Mouse (Mus musculus) hindbrain, postnatal 0 days (tissue): ENCODE results near the gene Asb1. TPM values are rescaled to one million over a fixed set of nuclear protein-coding genes. Genes with fewer than 3 reads are reported as not detected.

ENCODE experiments used
- ATAC-seq: fragments of 200-750 bp; cut with Nextera tagmentation; 2 replicates; pipeline ENCODE4 v1.8.0; 2017; ENCODE audit warnings: mild to moderate bottlenecking, moderate TSS enrichment, moderate library complexity
- DNase-seq: peaks from one replicate; pipeline ENCODE4 v3.0.0-alpha.2; 2015; ENCODE audit warnings: low spot score
- H3K27ac ChIP-seq: fragments of 300-500 bp; sonication (generic); 2 replicates; pipeline ENCODE4 v1.5.1; 2014; ENCODE audit warnings: mild to moderate bottlenecking
- H3K27me3 ChIP-seq: fragments of 300-500 bp; sonication (generic); 2 replicates; pipeline ENCODE4 v1.6.1; 2014; ENCODE audit warnings: low read length, mixed read lengths; ENCODE audit not compliant: insufficient read depth
- H3K36me3 ChIP-seq: fragments of 300-500 bp; sonication (generic); 2 replicates; pipeline ENCODE4 v1.6.1; 2014; ENCODE audit warnings: low read length, mixed read lengths; ENCODE audit not compliant: insufficient read depth
- H3K4me1 ChIP-seq: fragments of 300-500 bp; sonication (generic); 2 replicates; pipeline ENCODE4 v1.6.1; 2014; ENCODE audit warnings: antibody characterized with exemption, low read length, mixed read lengths; ENCODE audit not compliant: insufficient read depth
- H3K4me2 ChIP-seq: fragments of 300-500 bp; sonication (generic); 2 replicates; pipeline ENCODE4 v1.6.1; 2014; ENCODE audit warnings: low read depth, mild to moderate bottlenecking, low read length, moderate library complexity, mixed read lengths
- H3K4me3 ChIP-seq: fragments of 300-500 bp; sonication (generic); 2 replicates; pipeline ENCODE4 v1.5.1; 2014; ENCODE audit warnings: low read length
- H3K9ac ChIP-seq: fragments of 300-500 bp; sonication (generic); replicated peaks from 2 replicates; pipeline ENCODE4 v1.6.1; 2014; ENCODE audit warnings: mild to moderate bottlenecking, low read length, moderate library complexity, mixed read lengths
- H3K9me3 ChIP-seq: fragments of 300-500 bp; sonication (generic); 2 replicates; pipeline ENCODE4 v1.6.1; 2016; ENCODE audit warnings: low read length, mixed read lengths
- CTCF ChIP-seq: IDR thresholded peaks from 2 replicates; pipeline ENCODE4 v1.5.1; 2016; ENCODE audit warnings: antibody characterized with exemption, control low read depth, low read depth
- WGBS: fragments of 180-500 bp; shearing (Covaris S2); extraction: QIAGEN DNeasy Blood & Tissue Kit; methylation state at CpG from one replicate; pipeline ENCODE4 v1.1.7; 2014; 5-methylcytosine and 5-hydroxymethylcytosine counted together
- polyA plus RNA-seq: library from polyadenylated mRNA; unstranded; fragments of >200 nt; fragmentation: Nextera tagmentation; extraction: Ambion mirVana; gene quantifications from 2 replicates; pipeline ENCODE4 v1.2.1, GENCODE M21; 2015
- total RNA-seq: library from RNA; depleted of rRNA; stranded (reverse); fragments of >200 nt; gene quantifications from 2 replicates; pipeline ENCODE4 v1.2.3, GENCODE M21; 2014; rRNA removed

Asb1 gene
- total RNA-seq, result 35.2 and 41.9 TPM in 2 replicates
- polyA plus RNA-seq, result 9.5 and 10.2 TPM in 2 replicates

DNA sequence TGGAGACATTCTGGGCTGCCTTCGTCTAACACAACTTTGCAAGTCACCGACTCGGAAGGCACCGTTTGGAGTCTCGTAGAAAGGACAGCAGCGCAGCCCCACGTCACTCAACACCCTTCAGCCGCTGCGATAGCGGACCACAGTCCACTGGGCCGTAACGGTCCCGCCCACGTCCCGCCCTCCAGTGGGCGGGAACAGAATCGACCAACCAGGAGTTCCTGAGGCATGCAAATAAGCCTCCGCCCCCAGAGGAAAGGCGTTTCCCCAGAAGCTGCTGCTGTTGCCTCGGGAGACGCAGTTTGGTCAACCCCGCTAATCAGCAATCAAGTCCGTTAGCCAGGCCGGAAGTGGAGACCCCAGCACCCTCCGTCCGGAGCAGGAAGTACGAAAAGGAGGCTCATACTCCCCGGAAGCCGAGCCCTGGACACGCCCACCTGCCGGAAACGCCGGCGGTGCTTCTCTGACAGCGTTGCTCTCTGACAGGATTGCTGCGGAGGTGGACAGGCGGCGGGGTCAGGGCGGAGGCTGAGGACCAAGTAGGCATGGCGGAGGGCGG lies at the start of gene Asb1:
TSS of gene Asb1 (plus strand) at position 274 of the 556 bp plus-strand sequence.
- peak within 1 kb of the TSS; percentile 78 for H3K9ac ChIP-seq
- H3K27me3 ChIP-seq, result no peaks in the 10 kb centered on the region
- WGBS, result under 1% methylated on average over 40 of the region's 41 CpGs
- ATAC-seq (peak; percentile 98), DNase-seq (peak; percentile 98)
- H3K4me1 ChIP-seq, result peaks cover 13% of the 10 kb centered on the region
- H3K27ac ChIP-seq, result peak within 1 kb of the TSS; percentile 58; the same call in 1 of the 2 replicates
- peaks cover 7% of the 10 kb centered on the region; the same call in 1 of the 2 replicates for H3K36me3 ChIP-seq
- no peaks in the 10 kb centered on the region for H3K9me3 ChIP-seq
- TF ChIP-seq CTCF, result peak; percentile 44
- H3K4me3 ChIP-seq, result peak within 1 kb of the TSS; percentile 94
- H3K4me2 ChIP-seq, result peak within 1 kb of the TSS; percentile 98

DNA sequence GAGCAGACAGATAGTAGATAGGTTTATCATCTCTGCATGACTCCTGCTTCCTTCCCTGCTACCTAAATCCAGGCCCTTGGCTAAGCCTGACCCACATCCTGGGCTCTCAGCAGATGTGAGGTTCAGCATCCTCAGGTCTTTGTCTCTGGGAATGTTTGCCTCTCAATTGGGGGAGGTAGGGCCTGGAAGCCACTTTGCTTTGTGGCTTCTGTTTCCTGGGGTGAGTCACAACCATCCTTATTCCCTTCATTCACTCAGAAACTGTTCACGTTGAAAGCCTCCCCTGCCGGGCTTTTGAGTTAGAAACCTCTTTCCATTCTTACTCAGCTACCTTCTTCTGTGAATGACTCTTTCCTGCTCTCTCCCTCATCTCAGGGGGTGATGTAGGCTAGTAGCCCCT lies 47.6 kb upstream of the Asb1 start:
- Histone ChIP-seq H3K36me3 (no peaks in the 10 kb centered on the region), H3K4me3 (no peak overlapping the region), H3K27ac (no peak overlapping the region), H3K4me1 (peaks cover 14% of the 10 kb centered on the region; the same call in 1 of the 2 replicates), H3K4me2 (no peak overlapping the region), H3K9ac (no peak overlapping the region), H3K9me3 (no peaks in the 10 kb centered on the region), H3K27me3 (no peaks in the 10 kb centered on the region)
- DNase-seq (no peak), ATAC-seq (no peak)
- no peak for TF ChIP-seq CTCF
- WGBS, result 7% methylated on average over 2 of the region's 2 CpGs

DNA sequence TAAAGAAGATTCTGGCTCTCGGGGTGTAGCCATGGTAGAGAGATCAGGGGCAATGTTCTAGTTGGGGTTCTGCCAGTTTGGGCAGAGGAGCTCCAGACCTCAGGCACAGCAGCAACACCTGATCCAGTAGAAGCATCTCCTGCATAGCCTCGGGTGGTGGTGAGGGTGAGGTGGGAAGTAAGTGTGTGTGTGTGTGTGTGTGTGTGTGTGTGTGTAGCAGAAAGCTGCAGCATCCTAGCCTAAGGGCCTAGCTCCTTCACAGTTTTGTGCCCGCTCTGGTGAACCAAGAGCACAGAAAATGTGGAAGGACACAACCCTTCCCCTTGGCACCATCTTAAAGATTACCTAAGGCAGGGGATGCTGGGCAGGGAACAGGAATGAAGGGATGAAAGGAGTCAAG lies 46.4 kb upstream of the Asb1 start:
- Histone ChIP-seq H3K9ac (no peak overlapping the region; the same call in 1 of the 2 replicates), H3K9me3 (no peaks in the 10 kb centered on the region), H3K27ac (no peak overlapping the region), H3K36me3 (no peaks in the 10 kb centered on the region), H3K4me1 (peaks cover 14% of the 10 kb centered on the region; the same call in 1 of the 2 replicates), H3K27me3 (no peaks in the 10 kb centered on the region), H3K4me3 (peak overlapping the region; percentile 87), H3K4me2 (peak overlapping the region; percentile 82)
- no peak for TF ChIP-seq CTCF
- WGBS, result 49% methylated on average over 3 of the region's 3 CpGs
- no peak for DNase-seq
- peak; percentile 11; the same call in 1 of the 2 replicates for ATAC-seq

DNA sequence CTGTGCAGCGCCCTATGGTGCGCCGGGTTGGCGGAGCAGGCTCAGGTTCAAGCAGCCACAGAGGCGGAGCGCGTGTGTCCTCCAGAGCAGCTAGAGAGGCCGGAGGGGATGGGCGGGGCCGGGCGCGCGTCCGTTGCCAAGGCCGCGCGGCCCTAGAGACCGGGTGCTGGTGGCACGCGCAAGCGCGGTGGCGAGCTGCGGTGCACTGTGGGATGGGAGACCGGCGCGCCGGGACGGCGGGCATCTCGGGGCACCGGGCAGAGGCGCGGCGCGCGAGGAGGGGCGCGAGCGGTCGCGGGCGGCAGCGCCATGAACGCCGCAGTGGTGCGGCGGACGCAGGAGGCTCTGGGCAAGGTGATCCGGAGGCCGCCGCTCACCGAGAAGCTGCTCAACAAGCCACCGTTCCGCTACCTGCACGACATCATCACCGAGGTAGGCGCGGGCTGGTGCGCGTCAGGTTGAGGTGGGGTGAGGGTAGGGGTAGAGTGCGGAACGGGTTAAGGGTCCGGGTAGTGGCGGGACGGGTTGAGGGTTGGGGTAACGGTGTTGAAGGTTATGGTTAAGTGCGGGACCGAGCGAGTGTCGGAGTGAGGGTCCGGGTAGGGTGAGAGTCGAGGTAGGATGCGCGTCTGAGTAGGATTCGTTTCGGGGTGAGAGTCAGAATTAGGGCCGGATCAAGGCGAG lies 45.7 kb upstream of the Asb1 start, which contains the start of gene Traf3ip1:
TSS of gene Traf3ip1 (plus strand) at position 191 of the 684 bp plus-strand sequence.
- Histone ChIP-seq H3K27me3 (no peaks in the 10 kb centered on the region), H3K9me3 (no peaks in the 10 kb centered on the region), H3K4me3 (peak within 1 kb of the TSS; percentile 87), H3K9ac (peak within 1 kb of the TSS; percentile 74), H3K27ac (no peak within 1 kb of the TSS), H3K4me1 (peaks cover 14% of the 10 kb centered on the region; the same call in 1 of the 2 replicates), H3K4me2 (peak within 1 kb of the TSS; percentile 82), H3K36me3 (no peaks in the 10 kb centered on the region)
- DNase-seq, result peak; percentile 96
- no peak for TF ChIP-seq CTCF
- peak; percentile 98 for ATAC-seq
- WGBS, result under 1% methylated on average over 76 of the region's 79 CpGs

DNA sequence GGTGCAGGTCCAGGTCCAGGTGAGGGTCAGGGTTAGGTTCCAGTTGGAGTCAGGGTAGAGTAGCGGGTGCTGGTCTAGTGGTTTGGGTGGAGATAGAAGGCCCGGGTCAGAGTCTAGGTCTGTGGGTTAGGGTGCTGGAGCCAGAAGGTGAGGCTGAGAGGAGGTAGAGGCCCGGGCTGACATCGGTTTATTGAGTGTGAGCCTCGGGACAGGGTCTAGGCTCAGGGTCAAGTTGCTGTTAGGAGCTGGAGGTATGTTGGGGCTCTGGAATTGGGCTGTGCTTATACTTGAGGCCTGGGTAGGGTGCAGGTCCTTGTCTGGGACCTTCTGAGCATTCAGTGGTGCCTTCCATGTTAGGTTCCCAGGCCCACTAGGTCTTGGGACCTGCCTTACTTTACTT lies 45.0 kb upstream of the Asb1 start:
- Histone ChIP-seq H3K27me3 (no peaks in the 10 kb centered on the region), H3K36me3 (peaks cover 1% of the 10 kb centered on the region; the same call in 1 of the 2 replicates), H3K9me3 (no peaks in the 10 kb centered on the region), H3K27ac (no peak overlapping the region), H3K4me3 (peak overlapping the region; percentile 87), H3K9ac (peak overlapping the region; percentile 74), H3K4me1 (peaks cover 14% of the 10 kb centered on the region; the same call in 1 of the 2 replicates), H3K4me2 (peak overlapping the region; percentile 82)
- no peak for TF ChIP-seq CTCF
- peak; percentile 9; the same call in 1 of the 2 replicates for ATAC-seq
- WGBS, result 50% methylated on average over 5 of the region's 5 CpGs
- no peak for DNase-seq

DNA sequence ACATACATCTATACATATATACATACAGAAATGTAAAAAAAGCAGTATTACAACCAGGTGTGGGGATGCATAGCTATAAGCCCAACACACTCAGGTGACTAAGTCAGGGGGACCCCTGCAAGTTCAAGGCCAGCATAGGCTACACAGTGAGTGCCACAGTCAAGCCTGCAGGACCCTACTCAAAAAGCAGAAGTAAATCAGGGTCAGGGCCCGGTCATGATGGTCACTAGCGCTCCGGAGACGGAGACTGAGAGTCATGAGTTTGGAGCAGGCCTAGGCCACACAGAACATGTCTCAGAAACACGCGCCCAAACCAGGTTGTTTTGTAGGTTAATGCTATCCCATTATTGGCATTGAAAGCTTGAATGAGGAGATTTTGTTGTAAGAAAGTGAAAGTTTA lies 41.8 kb upstream of the Asb1 start:
- Histone ChIP-seq H3K4me3 (no peak overlapping the region), H3K4me1 (peaks cover 14% of the 10 kb centered on the region; the same call in 1 of the 2 replicates), H3K9me3 (no peaks in the 10 kb centered on the region), H3K36me3 (peaks cover 18% of the 10 kb centered on the region; the same call in 1 of the 2 replicates), H3K27me3 (no peaks in the 10 kb centered on the region), H3K27ac (no peak overlapping the region), H3K4me2 (no peak overlapping the region), H3K9ac (no peak overlapping the region)
- 93% methylated on average over 6 of the region's 6 CpGs for WGBS
- ATAC-seq (no peak), DNase-seq (no peak)
- TF ChIP-seq CTCF, result no peak
